Mouse (Mus musculus) kidney, embryonic 14.5 days (tissue): ENCODE measurements around the gene Scarb1. TPM values are rescaled to one million over a fixed set of nuclear protein-coding genes. Genes with fewer than 3 reads are reported as not detected.
A peak's percentile ranks its signal among the peaks of the same experiment; 100 is the strongest.

Experiments
- ATAC-seq: fragments of 200-750 bp; cut with Nextera tagmentation; 2 replicates; pipeline ENCODE4 v1.8.0; 2017; ENCODE audit warnings: moderate number of reproducible peaks, mild to moderate bottlenecking, moderate TSS enrichment, moderate library complexity; ENCODE audit not compliant: low FRiP score, low TSS enrichment
- H3K27ac ChIP-seq: fragments of 300-500 bp; sonication (generic); 2 replicates; pipeline ENCODE4 v1.5.1; 2014; ENCODE audit warnings: low read depth, mild to moderate bottlenecking, low read length, moderate library complexity, mixed read lengths
- H3K27me3 ChIP-seq: fragments of 300-500 bp; sonication (generic); 2 replicates; pipeline ENCODE4 v1.6.1; 2014; ENCODE audit warnings: mild to moderate bottlenecking, low read length; ENCODE audit not compliant: control insufficient read depth, insufficient read depth
- H3K36me3 ChIP-seq: fragments of 300-500 bp; sonication (generic); 2 replicates; pipeline ENCODE4 v1.6.1; 2014; ENCODE audit warnings: low read length, mixed read lengths; ENCODE audit not compliant: control insufficient read depth, insufficient read depth
- H3K4me1 ChIP-seq: fragments of 300-500 bp; sonication (generic); 2 replicates; pipeline ENCODE4 v1.6.1; 2014; ENCODE audit warnings: low read length, mixed read lengths; ENCODE audit not compliant: control insufficient read depth, insufficient read depth
- H3K4me2 ChIP-seq: fragments of 300-500 bp; sonication (generic); replicated peaks from 2 replicates; pipeline ENCODE4 v1.6.1; 2014; ENCODE audit warnings: low read depth, mild to moderate bottlenecking, low read length
- H3K4me3 ChIP-seq: fragments of 300-500 bp; sonication (generic); 2 replicates; pipeline ENCODE4 v1.5.1; 2014; ENCODE audit warnings: mild to moderate bottlenecking, low read length
- H3K9ac ChIP-seq: fragments of 300-500 bp; sonication (generic); 2 replicates; pipeline ENCODE4 v1.6.1; 2014; ENCODE audit warnings: low read depth, mild to moderate bottlenecking, low read length, moderate library complexity
- H3K9me3 ChIP-seq: fragments of 300-500 bp; sonication (generic); 2 replicates; pipeline ENCODE4 v1.6.1; 2016; ENCODE audit warnings: low read length; ENCODE audit not compliant: control insufficient read depth
- WGBS: fragments of 180-500 bp; shearing (Covaris S2); extraction: QIAGEN DNeasy Blood & Tissue Kit; methylation state at CpG from one replicate; pipeline ENCODE4 v1.1.7; 2014; 5-methylcytosine and 5-hydroxymethylcytosine counted together
- polyA plus RNA-seq: library from polyadenylated mRNA; unstranded; fragments of >200 nt; fragmentation: Nextera tagmentation; extraction: Ambion mirVana; gene quantifications from 2 replicates; pipeline ENCODE4 v1.2.1, GENCODE M21; 2014

Scarb1 gene
- polyA plus RNA-seq, 1 experiment from 2014 or later: 48.8 TPM

DNA sequence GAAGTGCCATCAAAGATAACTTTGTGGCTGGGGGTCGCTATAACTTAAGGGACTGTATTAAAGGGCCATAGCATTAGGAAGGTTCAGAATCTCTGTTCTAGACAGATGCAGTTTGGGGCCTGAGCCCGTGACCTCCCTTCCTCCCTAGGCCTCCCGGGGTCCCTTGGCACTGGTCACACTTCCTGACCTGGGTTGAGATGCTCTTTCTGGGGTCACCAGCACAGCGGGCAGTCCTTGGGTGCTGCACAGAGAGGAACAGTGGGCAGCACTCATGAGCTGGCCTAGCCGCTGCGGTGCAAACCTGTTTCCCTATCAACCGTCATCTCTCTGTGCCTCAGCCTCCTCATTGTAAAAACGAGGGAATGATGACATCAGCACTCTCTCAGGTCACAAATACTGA is 71.5 kb downstream of the Scarb1 start:
- Histone ChIP-seq H3K27ac (no peak overlapping the region), H3K4me1 (peaks cover 19% of the 10 kb centered on the region), H3K4me2 (no peak overlapping the region), H3K36me3 (no peaks in the 10 kb centered on the region), H3K27me3 (no peaks in the 10 kb centered on the region), H3K9ac (no peak overlapping the region), H3K4me3 (no peak overlapping the region), H3K9me3 (no peaks in the 10 kb centered on the region)
- no peak for ATAC-seq
- 91% methylated on average over 8 of the region's 8 CpGs for WGBS

DNA sequence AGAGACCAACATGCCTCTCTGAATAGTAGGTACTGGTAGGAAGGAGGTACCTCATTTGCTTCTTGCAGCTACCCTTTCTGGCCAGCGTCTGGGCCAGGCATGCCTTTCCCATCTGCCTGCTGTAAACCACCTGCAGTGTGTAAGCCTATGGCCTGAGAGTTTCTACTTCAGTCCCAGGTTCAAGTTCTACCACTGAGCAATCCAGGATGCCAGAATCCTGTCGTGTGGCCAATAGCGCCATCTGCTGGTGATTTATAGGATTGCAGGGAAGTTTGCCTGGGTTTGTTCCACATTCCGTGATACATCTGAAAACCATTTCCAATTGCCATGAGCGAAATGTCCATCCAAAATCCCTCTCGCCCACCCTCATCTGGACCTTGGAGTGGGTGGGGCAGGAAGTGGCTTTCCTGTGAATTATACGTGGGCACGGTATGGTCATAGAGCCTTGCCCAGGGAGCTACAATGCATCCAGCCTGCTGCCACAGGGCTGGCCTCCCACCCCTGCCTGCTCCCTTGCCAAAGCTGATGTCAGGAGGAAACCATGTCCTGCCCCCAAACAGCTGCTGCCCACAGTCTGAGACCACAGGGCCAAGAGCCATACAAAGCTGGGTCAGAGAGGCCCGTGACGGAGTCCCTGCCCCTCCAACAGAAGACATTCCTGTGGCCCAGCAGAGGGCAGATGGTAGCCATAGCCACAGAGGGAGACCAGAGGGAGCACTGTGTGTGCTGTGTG is 72.7 kb downstream of the Scarb1 start:
- ATAC-seq: no peak
- no peaks in the 10 kb centered on the region for H3K36me3 ChIP-seq
- no peak overlapping the region for H3K4me3 ChIP-seq
- H3K27ac ChIP-seq: no peak overlapping the region
- peaks cover 15% of the 10 kb centered on the region for H3K4me1 ChIP-seq
- 21% methylated on average over 10 of the region's 10 CpGs for WGBS
- H3K9me3 ChIP-seq: no peaks in the 10 kb centered on the region
- no peaks in the 10 kb centered on the region for H3K27me3 ChIP-seq
- no peak overlapping the region for H3K9ac ChIP-seq
- H3K4me2 ChIP-seq: peak overlapping the region; percentile 43; the same call in 1 of the 2 replicates

DNA sequence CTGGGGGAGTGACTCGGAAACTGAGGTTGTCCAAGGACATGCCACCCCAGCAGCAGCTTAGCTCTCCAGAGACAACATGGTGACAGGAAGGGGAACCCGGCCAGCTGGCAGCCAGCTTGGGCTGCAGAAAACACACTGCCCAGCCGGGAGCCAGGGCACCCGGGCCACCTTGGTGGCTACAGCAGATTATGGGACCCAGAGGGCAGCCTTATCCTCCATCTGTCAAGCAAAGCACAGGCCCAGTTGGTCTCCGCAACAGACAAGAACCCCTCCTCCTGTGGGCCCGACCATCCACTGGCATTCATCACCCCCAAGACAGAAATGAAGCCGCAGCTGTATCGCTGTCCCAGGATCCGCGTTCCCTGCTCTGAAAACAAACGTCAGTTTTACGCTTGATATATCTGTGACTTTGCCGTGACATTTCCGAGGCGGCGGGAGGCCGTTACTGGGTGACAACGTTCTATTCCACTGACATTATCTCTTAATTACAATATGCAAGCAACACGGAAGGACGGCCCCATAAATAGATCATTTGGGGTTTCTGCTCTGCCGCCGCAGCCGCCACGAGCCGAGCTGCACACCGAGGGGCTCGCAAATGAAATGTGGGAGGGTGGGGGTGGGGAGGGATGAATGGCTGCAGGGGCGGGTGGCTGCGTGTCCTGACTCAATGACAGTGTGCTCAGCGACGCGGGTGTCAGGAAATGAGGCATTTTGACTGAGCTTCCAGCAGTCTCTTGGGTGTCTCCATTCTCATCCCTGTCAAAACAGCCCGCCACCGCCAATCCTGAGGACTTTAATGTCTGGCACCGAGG is 73.5 kb downstream of the Scarb1 start:
- H3K27ac ChIP-seq: no peak overlapping the region
- peak overlapping the region; percentile 13; the same call in 1 of the 2 replicates for H3K4me3 ChIP-seq
- H3K9ac ChIP-seq: no peak overlapping the region
- WGBS: 18% methylated on average over 35 of the region's 35 CpGs
- H3K27me3 ChIP-seq: no peaks in the 10 kb centered on the region
- no peaks in the 10 kb centered on the region for H3K36me3 ChIP-seq
- ATAC-seq: no peak
- no peaks in the 10 kb centered on the region for H3K9me3 ChIP-seq
- peak overlapping the region; percentile 43 for H3K4me2 ChIP-seq
- peaks cover 18% of the 10 kb centered on the region for H3K4me1 ChIP-seq

DNA sequence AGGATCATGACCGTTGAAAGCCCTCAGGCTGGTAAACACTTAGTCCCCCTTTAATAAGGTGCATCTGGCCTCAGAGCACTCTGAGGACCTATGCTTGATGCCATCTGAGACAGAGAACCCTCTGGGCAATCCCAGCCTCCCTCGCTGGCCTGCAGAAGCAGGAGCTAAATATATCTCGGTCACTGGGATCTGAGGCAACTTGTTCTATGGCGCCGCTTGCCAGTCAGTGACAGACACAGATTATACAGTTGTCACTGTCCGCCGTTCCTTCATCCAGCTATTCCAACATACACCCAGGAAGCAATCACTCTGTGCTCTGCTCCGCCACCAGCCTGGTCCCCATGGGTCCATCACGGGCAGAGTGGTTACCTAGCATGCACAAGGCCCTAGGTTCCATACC is 74.8 kb downstream of the Scarb1 start:
- Histone ChIP-seq H3K27ac (no peak overlapping the region), H3K4me2 (no peak overlapping the region), H3K27me3 (no peaks in the 10 kb centered on the region), H3K36me3 (no peaks in the 10 kb centered on the region), H3K9ac (no peak overlapping the region), H3K4me3 (no peak overlapping the region), H3K4me1 (peaks cover 18% of the 10 kb centered on the region), H3K9me3 (no peaks in the 10 kb centered on the region)
- WGBS: 73% methylated on average over 9 of the region's 9 CpGs
- ATAC-seq: no peak

DNA sequence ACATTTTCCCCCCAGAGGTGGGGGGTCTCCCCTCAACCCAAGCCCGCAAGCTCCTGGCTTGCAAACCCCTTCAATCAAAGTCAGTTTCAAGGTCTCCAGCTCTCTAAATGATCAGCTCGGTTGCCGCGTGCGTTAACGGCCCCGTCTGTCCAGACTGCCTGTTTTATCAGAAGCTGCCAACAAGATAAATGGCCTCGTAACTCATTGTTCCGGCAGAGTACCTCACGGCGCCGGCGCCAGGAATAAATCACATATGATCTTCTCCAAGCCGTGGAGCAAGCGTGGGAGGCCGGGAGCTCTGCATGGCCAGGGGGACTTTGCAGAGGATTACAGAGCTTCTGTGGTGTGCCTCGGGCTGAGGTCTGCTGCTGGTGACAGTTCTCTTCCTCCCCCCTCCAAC is 76.2 kb downstream of the Scarb1 start:
- 3% methylated on average over 17 of the region's 17 CpGs for WGBS
- Histone ChIP-seq H3K4me2 (no peak overlapping the region), H3K4me1 (peaks cover 18% of the 10 kb centered on the region), H3K27ac (peak overlapping the region; percentile 67; the same call in 1 of the 2 replicates), H3K4me3 (no peak overlapping the region), H3K36me3 (no peaks in the 10 kb centered on the region), H3K9me3 (no peaks in the 10 kb centered on the region), H3K9ac (no peak overlapping the region), H3K27me3 (no peaks in the 10 kb centered on the region)
- peak; percentile 67 for ATAC-seq

DNA sequence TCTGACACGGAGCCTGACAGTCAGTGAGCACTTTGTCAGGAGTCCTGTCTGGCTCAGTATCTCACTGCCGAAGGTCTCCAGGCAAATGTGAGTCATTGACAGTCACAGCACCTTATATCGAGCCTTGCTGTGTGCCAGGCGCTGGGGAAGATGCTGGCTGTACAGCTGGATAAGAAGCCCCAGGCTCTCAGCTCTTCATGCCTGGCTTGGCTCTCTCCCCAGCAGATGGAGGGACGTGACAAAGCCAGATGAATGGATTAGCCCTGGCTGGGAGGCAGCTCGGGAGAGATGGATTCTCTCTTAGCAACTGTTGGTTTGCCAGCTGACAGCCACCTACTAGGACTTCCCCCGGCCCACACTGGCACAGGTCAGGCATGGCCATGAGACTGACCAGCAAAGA is 78.3 kb downstream of the Scarb1 start:
- Histone ChIP-seq H3K36me3 (no peaks in the 10 kb centered on the region), H3K4me1 (peaks cover 18% of the 10 kb centered on the region), H3K9ac (no peak overlapping the region), H3K4me3 (no peak overlapping the region), H3K27ac (no peak overlapping the region), H3K27me3 (no peaks in the 10 kb centered on the region), H3K4me2 (no peak overlapping the region), H3K9me3 (no peaks in the 10 kb centered on the region)
- 39% methylated on average over 7 of the region's 7 CpGs for WGBS
- no peak for ATAC-seq

DNA sequence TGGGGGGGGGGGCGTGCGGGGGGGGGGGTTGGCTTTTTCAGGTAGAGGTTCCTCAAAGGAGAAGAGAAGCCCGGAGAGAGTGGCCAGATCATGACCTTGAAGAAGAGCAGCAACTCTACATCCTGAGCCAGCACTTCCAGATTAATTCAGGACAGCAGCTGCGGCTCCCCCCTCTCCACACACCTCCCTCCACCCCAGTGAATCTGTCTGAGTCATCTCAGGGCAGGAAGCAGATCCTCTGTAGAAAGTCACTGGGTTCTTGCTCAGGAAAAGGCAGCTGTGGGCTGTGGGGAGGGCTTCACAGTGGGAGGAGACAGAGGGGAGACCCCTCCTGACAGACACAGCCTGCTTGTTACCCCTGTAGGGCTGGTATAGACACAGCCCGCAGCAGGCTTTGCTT is 87.0 kb downstream of the Scarb1 start:
- 46% methylated on average over 5 of the region's 5 CpGs for WGBS
- Histone ChIP-seq H3K9ac (no peak overlapping the region), H3K4me2 (no peak overlapping the region), H3K4me1 (0 out of 2 replicates have a peak, but pooled peaks cover 7% of the 10 kb centered on the region), H3K36me3 (no peaks in the 10 kb centered on the region), H3K27me3 (no peaks in the 10 kb centered on the region), H3K4me3 (no peak overlapping the region), H3K9me3 (no peaks in the 10 kb centered on the region), H3K27ac (no peak overlapping the region)
- ATAC-seq: 0 out of 2 replicates have a peak, but pooled peaks have one; percentile 16

DNA sequence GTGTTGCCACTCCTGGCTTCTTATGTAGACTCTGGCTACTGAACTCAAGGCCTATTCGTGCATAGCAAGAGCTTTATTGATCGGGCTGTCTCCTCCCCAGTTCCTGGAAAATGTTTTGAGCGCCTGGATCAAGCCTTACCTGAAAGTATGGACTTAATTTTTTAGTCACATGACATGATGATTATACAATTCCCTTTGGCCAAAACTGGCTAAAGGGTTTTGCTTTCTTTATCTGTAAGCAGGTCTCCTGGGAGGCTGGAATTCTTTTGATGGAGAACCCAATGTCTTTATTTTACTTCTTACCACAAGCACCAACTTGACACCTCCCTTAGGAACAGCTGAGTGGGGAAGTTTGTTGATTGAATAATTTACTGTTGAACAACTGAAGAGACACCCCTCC is 87.4 kb downstream of the Scarb1 start:
- no peak overlapping the region for H3K4me2 ChIP-seq
- no peak overlapping the region for H3K27ac ChIP-seq
- no peaks in the 10 kb centered on the region for H3K27me3 ChIP-seq
- no peak overlapping the region for H3K9ac ChIP-seq
- no peak for ATAC-seq
- H3K4me3 ChIP-seq: no peak overlapping the region
- 94% methylated on average over 3 of the region's 3 CpGs for WGBS
- no peaks in the 10 kb centered on the region for H3K9me3 ChIP-seq
- no peaks in the 10 kb centered on the region for H3K36me3 ChIP-seq
- 0 out of 2 replicates have a peak, but pooled peaks cover 7% of the 10 kb centered on the region for H3K4me1 ChIP-seq

DNA sequence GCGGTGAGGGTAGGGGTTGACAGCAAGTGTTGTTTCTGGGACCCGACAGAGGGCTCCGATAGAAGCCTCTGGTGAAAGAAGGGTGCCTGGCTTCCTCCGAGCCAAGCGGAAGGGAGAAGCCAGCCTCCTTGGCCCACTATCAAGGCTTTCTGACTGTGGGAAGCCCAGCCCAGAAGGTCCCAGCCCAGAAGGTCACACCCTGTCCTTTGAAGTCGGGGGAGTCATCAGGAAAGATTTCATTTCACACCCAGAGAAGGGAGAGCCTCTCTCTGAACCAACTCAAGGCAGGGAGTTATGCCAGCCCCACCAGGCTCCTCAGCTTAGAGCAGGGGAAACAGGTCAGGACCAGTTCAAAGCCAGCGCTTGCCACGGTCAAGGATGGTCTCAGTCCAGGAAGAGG is 88.2 kb downstream of the Scarb1 start:
- H3K4me2 ChIP-seq: no peak overlapping the region
- no peaks in the 10 kb centered on the region for H3K27me3 ChIP-seq
- ATAC-seq: no peak
- WGBS: 70% methylated on average over 8 of the region's 8 CpGs
- peaks cover 8% of the 10 kb centered on the region; the same call in 1 of the 2 replicates for H3K4me1 ChIP-seq
- H3K9ac ChIP-seq: no peak overlapping the region
- no peaks in the 10 kb centered on the region for H3K36me3 ChIP-seq
- no peak overlapping the region for H3K4me3 ChIP-seq
- H3K9me3 ChIP-seq: no peaks in the 10 kb centered on the region
- no peak overlapping the region for H3K27ac ChIP-seq
